ENCODE assay signal across 15 mouse cellular contexts in genomic region chr11:60360631-60361201, GRCm38 (mm10). TPM values are rescaled to one million over a fixed set of nuclear protein-coding genes. Genes with fewer than 3 reads are reported as not detected.
DNase-seq lines count a peak whose midpoint lies in the region; ATAC-seq and TF ChIP-seq lines count a peak whose summit lies in the region.
"Had no signal": no experiment of that assay in that cellular context is flagged by ENCODE, and none has a peak within 500 bp of the region (broad histone marks: within the 10 kb centered on the region; RNA-seq: fewer than 3 reads in every experiment).

No protein-coding gene starts in this region.

- no peak overlapping the region for H3K9ac ChIP-seq in neural tube, embryonic 15.5 days (replicated peaks)
- H3K9ac ChIP-seq: heart, embryonic 13.5 days; midbrain, embryonic 13.5 days had no signal

- no peaks in the 10 kb centered on the region for H3K9me3 ChIP-seq in neural tube, embryonic 15.5 days (replicated peaks)
- H3K9me3 ChIP-seq: embryonic facial prominence, embryonic 10.5 days; heart, embryonic 13.5 days; midbrain, embryonic 13.5 days had no signal

- peak overlapping the region; percentile 16; the same call in 1 of the 2 replicates for H3K27ac ChIP-seq in left cerebral cortex, adult 2 months
- no peak overlapping the region for H3K27ac ChIP-seq in neural tube, embryonic 15.5 days (replicated peaks)
- H3K27ac ChIP-seq: embryonic facial prominence, embryonic 10.5 days; heart, embryonic 13.5 days; macrophage; midbrain, embryonic 13.5 days had no signal

- H3K27me3 ChIP-seq in neural tube, embryonic 15.5 days (replicated peaks), result no peaks in the 10 kb centered on the region
- H3K27me3 ChIP-seq: heart, embryonic 13.5 days; midbrain, embryonic 13.5 days had no signal

- H3K4me2 ChIP-seq in neural tube, embryonic 15.5 days, result no peak overlapping the region
- H3K4me2 ChIP-seq: heart, embryonic 13.5 days; liver, embryonic 11.5 days; midbrain, embryonic 13.5 days had no signal

- no peaks in the 10 kb centered on the region for H3K36me3 ChIP-seq in neural tube, embryonic 15.5 days
- H3K36me3 ChIP-seq: embryonic facial prominence, embryonic 10.5 days; heart, embryonic 13.5 days; midbrain, embryonic 13.5 days had no signal

- no peak overlapping the region for H3K4me3 ChIP-seq in left cerebral cortex, adult 2 months
- no peak overlapping the region for H3K4me3 ChIP-seq in neural tube, embryonic 15.5 days (replicated peaks)
- H3K4me3 ChIP-seq: embryonic facial prominence, embryonic 10.5 days; heart, embryonic 13.5 days; midbrain, embryonic 13.5 days had no signal

- peak; percentile 18 for DNase-seq in gastrocnemius, postnatal 25 days
- DNase-seq in gastrocnemius, postnatal 36 days, result no peak
- DNase-seq in left cerebral cortex, adult 2 months (ENCODE audit: extremely low spot score in 1 of 2, low spot score in 2 of 2), result no peak
- no peak for DNase-seq in left cerebral cortex, adult 8-10 months (ENCODE audit: low spot score in 2 of 2)
- peak; percentile 52 for DNase-seq in kidney, postnatal 14 days
- no peak for DNase-seq in spleen, postnatal 36 days (ENCODE audit: low spot score in 2 of 2)
- DNase-seq in thymus, postnatal 36 days, result no peak
- DNase-seq: cerebellum, adult 8-10 months; thymus, postnatal 25 days had no signal

- TF ChIP-seq CTCF in left cerebral cortex, adult 2 months (IDR thresholded peaks at IDR 0.05), result no peak

- H3K4me1 ChIP-seq in neural tube, embryonic 15.5 days, result no peaks in the 10 kb centered on the region
- H3K4me1 ChIP-seq: midbrain, embryonic 13.5 days had no signal

- intact Hi-C loops in gastrocnemius, postnatal 36 days (cut with DNase I), result loop anchor here (5.0 kb wide), 1 partner anchor 37 kb away; no protein-coding TSS in a partner anchor
- intact Hi-C loops in left cerebral cortex, adult 2 months (cut with DNase I), result no loop called here

- no peak for ATAC-seq in neural tube, embryonic 15.5 days (ENCODE audit: low FRiP score)
- ATAC-seq: midbrain, embryonic 13.5 days had no signal

- WGBS in neural tube, embryonic 15.5 days, result 78% methylated on average over 5 of the region's 5 CpGs

RNA-seq across cellular contexts. Expression of gene Drc3, which starts 7.6 kb away (rescaled TPM):
- under 1 TPM; 0.59 to 0.86 TPM for total RNA-seq in gastrocnemius, postnatal 25 days (2021)
- 1 to 10 TPM; 1.1 to 1.2 TPM for total RNA-seq in gastrocnemius, postnatal 36 days (2021)
- 10 to 100 TPM; 11.7 to 12.5 TPM for total RNA-seq in left cerebral cortex, adult 2 months (2021)
- 10 to 100 TPM in 1 of 4 experiments, 1 to 10 TPM in 3; 8.6 to 12.8 (median 9.3) TPM for total RNA-seq in left cerebral cortex, adult 8-10 months (2022)
- polyA plus RNA-seq in neural tube, embryonic 15.5 days (2015; fragmentation: Nextera tagmentation; extraction: Ambion mirVana), result 5.3 and 6.2 TPM in 2 replicates
- polyA plus RNA-seq: macrophage had no signal

RNA-seq across cellular contexts. Expression of gene Tom1l2, which starts 8.0 kb away (rescaled TPM):
- 10 to 100 TPM; 45.8 to 54.3 TPM for total RNA-seq in gastrocnemius, postnatal 25 days (2021)
- 10 to 100 TPM; 59.4 to 61.5 TPM for total RNA-seq in gastrocnemius, postnatal 36 days (2021)
- 100 to 1,000 TPM; 216 to 221 TPM for total RNA-seq in left cerebral cortex, adult 2 months (2021)
- total RNA-seq in left cerebral cortex, adult 8-10 months (2022), result 100 to 1,000 TPM; 205 to 222 (median 215) TPM
- 66.3 and 68.9 TPM in 2 replicates for polyA plus RNA-seq in neural tube, embryonic 15.5 days (2015; fragmentation: Nextera tagmentation; extraction: Ambion mirVana)

RNA-seq across cellular contexts. Expression of gene Gid4, which starts 56.2 kb away (rescaled TPM):
- 10 to 100 TPM; 45.2 to 50.9 TPM for total RNA-seq in gastrocnemius, postnatal 25 days (2021)
- 10 to 100 TPM; 53.7 to 61.9 TPM for total RNA-seq in gastrocnemius, postnatal 36 days (2021)
- total RNA-seq in left cerebral cortex, adult 2 months (2021), result 10 to 100 TPM; 52.6 to 52.7 TPM
- total RNA-seq in left cerebral cortex, adult 8-10 months (2022), result 10 to 100 TPM; 45.6 to 53.8 (median 50.3) TPM
- polyA plus RNA-seq in neural tube, embryonic 15.5 days (2015; fragmentation: Nextera tagmentation; extraction: Ambion mirVana), result 22.5 and 24.2 TPM in 2 replicates

RNA-seq across cellular contexts. Expression of gene Atpaf2, which starts 57.5 kb away (rescaled TPM):
- 10 to 100 TPM; 27.0 to 31.1 TPM for total RNA-seq in gastrocnemius, postnatal 25 days (2021)
- total RNA-seq in gastrocnemius, postnatal 36 days (2021), result 10 to 100 TPM; 28.7 to 30.9 TPM
- total RNA-seq in left cerebral cortex, adult 2 months (2021), result 10 to 100 TPM; 24.6 to 32.7 TPM
- total RNA-seq in left cerebral cortex, adult 8-10 months (2022), result 10 to 100 TPM; 27.7 to 34.3 (median 30.8) TPM
- 45.7 and 48.6 TPM in 2 replicates for polyA plus RNA-seq in neural tube, embryonic 15.5 days (2015; fragmentation: Nextera tagmentation; extraction: Ambion mirVana)

Comparison
In these comparisons a context has a peak if more than half of its experiments do, and no peak if none do; other contexts are left out.
1. DNase-seq: peak in gastrocnemius, postnatal 25 days (single experiment) and kidney, postnatal 14 days (single experiment); none in gastrocnemius, postnatal 36 days (0 of 2), left cerebral cortex, adult 2 months (0 of 2), left cerebral cortex, adult 8-10 months (0 of 2), spleen, postnatal 36 days (0 of 2) and thymus, postnatal 36 days (0 of 2).
2. RNA of gene Drc3, which starts 7.6 kb away (total RNA-seq): 11.7 to 12.5 TPM in left cerebral cortex, adult 2 months and 8.6 to 12.8 TPM in left cerebral cortex, adult 8-10 months; 1.1 to 1.2 TPM in gastrocnemius, postnatal 36 days and 0.59 to 0.86 TPM in gastrocnemius, postnatal 25 days; every median in the first group is over 4 times any median in the second.